Mouse (Mus musculus): ENCODE results near the gene Ino80e. TPM values are rescaled to one million over a fixed set of nuclear protein-coding genes. Genes with fewer than 3 reads are reported as not detected.
"Not testable (repeated sequence)": the region's sequence is repeated elsewhere in the genome, so short reads cannot be mapped to it uniquely, and the experiment has no call there.

Gene Ino80e
- polyA plus RNA-seq (2012; rRNA removed) (84.3 and 89.8 TPM in 2 replicates), polyA plus RNA-seq (2014; fragmentation: Nextera tagmentation; extraction: Ambion mirVana) (86.7 TPM in 2 replicates)

DNA sequence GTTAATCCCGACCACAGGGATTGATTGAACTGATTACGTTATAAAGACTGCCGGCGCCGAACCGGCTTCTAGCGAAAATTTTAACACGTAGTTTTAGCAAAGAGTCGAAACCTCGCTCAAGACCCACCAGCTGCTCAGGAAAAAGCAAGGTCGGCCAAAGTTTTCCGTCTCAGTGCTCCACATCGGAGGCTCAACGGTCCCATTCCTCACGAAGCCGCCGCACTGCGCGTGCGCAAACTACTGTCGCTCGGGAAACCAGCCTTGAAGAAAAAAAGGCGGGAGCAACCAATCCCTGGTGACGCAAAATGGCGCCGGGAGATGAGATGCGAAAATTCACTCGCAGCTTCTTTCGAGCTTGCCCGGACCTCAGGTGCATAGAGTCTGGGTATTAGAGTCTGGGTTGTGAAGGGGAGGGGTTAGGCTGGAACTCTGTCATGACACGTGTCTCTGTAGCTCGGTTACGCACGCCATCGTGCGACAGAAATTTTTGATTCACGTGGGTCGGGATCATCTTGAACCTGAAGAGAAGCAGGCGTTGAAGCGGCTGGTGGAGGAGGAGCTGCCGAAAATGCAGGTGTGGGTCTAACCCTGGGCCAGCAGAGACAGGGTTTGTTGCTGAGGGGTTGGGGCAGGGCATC, at the start of gene Ino80e:
TSS of gene Ino80e (minus strand) at position 231 of the 638 bp plus-strand sequence.
- peak; percentile 57; the same call in 1 of the 2 replicates for TF ChIP-seq POLR2A (IDR thresholded peaks at IDR 0.05; ENCODE audit: borderline replicate concordance, extremely low read depth, insufficient read depth, insufficient read length)
- Histone ChIP-seq H3K27me3 (ENCODE audit: control insufficient read depth, insufficient read depth, low read length) (no peaks in the 10 kb centered on the region), H3K9ac (ENCODE audit: low read depth, low read length, severe bottlenecking) (peak within 1 kb of the TSS; percentile 76), H3K27ac (replicated peaks; ENCODE audit: low read depth, low read length) (peak within 1 kb of the TSS; percentile 79), H3K36me3 (ENCODE audit: control insufficient read depth, insufficient read depth, low read length) (peaks cover 60% of the 10 kb centered on the region), H3K4me3 (replicated peaks; ENCODE audit: low read length) (peak within 1 kb of the TSS; percentile 77), H3K4me1 (ENCODE audit: control insufficient read depth, insufficient read depth, low read length) (peaks cover 19% of the 10 kb centered on the region), H3K4me2 (replicated peaks; ENCODE audit: low read depth, low read length, severe bottlenecking) (peak within 1 kb of the TSS; percentile 91), H3K9me3 (ENCODE audit: control insufficient read depth, low read length) (no peaks in the 10 kb centered on the region)
- ATAC-seq (ENCODE audit: low FRiP score, low read depth): peak; percentile 81
- DNase-seq (ENCODE audit: low spot score): peak; percentile 98
- under 1% methylated on average over 41 of the region's 41 CpGs for WGBS

DNA sequence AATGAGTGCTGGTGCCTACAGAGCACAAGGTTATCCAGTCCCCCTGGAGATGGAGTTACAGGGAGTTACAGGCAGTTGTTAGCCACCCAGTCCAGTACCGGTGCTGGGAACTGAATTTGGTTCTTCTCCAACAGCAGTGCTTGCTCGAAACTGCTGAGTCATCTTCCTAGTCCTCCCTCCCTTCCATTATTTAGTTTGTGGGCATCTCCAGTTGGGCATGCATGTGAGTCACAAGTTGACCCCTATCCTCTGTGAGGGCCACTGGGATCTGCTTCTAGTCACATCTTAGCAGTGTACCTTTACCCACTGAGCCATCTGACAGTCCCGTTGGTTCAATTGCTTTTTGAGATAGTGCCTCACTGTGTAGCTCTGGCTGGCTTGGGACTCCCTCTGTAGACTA, 43.4 kb upstream of the Ino80e start:
- Histone ChIP-seq H3K36me3 (ENCODE audit: control insufficient read depth, insufficient read depth, low read length) (no peaks in the 10 kb centered on the region), H3K9ac (ENCODE audit: low read depth, low read length, severe bottlenecking) (no peak overlapping the region), H3K4me3 (replicated peaks; ENCODE audit: low read length) (no peak overlapping the region), H3K27me3 (ENCODE audit: control insufficient read depth, insufficient read depth, low read length) (no peaks in the 10 kb centered on the region), H3K27ac (replicated peaks; ENCODE audit: low read depth, low read length) (no peak overlapping the region), H3K9me3 (ENCODE audit: control insufficient read depth, low read length) (no peaks in the 10 kb centered on the region), H3K4me2 (replicated peaks; ENCODE audit: low read depth, low read length, severe bottlenecking) (no peak overlapping the region), H3K4me1 (ENCODE audit: control insufficient read depth, insufficient read depth, low read length) (no peaks in the 10 kb centered on the region)
- no peak for TF ChIP-seq POLR2A (IDR thresholded peaks at IDR 0.05; ENCODE audit: borderline replicate concordance, extremely low read depth, insufficient read depth, insufficient read length)
- ATAC-seq (ENCODE audit: low FRiP score, low read depth) (no peak), DNase-seq (ENCODE audit: low spot score) (no peak)
- 70% methylated on average over 3 of the region's 3 CpGs for WGBS

DNA sequence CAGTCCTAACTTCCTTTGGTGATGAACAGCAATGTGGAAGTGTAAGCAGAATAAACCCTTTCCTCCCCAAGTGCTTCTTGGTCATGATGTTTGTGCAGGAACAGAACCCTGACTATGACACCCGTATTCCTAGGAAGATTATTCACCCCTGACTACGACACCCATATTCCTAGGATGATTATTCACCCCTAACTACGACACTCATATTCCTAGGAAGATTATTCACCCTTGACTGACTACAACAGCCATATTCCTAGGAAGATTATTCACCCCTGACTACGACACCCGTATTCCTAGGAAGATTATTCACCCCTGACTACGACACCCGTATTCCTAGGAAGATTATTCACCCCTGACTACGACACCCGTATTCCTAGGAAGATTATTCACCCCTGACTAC, 37.6 kb upstream of the Ino80e start:
- H3K9ac ChIP-seq (ENCODE audit: low read depth, low read length, severe bottlenecking); ATAC-seq (ENCODE audit: low FRiP score, low read depth); H3K27ac ChIP-seq (replicated peaks; ENCODE audit: low read depth, low read length); H3K27me3 ChIP-seq (ENCODE audit: control insufficient read depth, insufficient read depth, low read length); H3K4me2 ChIP-seq (replicated peaks; ENCODE audit: low read depth, low read length, severe bottlenecking); H3K9me3 ChIP-seq (ENCODE audit: control insufficient read depth, low read length); DNase-seq (ENCODE audit: low spot score); H3K36me3 ChIP-seq (ENCODE audit: control insufficient read depth, insufficient read depth, low read length); H3K4me3 ChIP-seq (replicated peaks; ENCODE audit: low read length): not testable (repeated sequence)
- WGBS: 94% methylated on average over 6 of the region's 9 CpGs
- H3K4me1 ChIP-seq (ENCODE audit: control insufficient read depth, insufficient read depth, low read length): peaks cover 11% of the 10 kb centered on the region

DNA sequence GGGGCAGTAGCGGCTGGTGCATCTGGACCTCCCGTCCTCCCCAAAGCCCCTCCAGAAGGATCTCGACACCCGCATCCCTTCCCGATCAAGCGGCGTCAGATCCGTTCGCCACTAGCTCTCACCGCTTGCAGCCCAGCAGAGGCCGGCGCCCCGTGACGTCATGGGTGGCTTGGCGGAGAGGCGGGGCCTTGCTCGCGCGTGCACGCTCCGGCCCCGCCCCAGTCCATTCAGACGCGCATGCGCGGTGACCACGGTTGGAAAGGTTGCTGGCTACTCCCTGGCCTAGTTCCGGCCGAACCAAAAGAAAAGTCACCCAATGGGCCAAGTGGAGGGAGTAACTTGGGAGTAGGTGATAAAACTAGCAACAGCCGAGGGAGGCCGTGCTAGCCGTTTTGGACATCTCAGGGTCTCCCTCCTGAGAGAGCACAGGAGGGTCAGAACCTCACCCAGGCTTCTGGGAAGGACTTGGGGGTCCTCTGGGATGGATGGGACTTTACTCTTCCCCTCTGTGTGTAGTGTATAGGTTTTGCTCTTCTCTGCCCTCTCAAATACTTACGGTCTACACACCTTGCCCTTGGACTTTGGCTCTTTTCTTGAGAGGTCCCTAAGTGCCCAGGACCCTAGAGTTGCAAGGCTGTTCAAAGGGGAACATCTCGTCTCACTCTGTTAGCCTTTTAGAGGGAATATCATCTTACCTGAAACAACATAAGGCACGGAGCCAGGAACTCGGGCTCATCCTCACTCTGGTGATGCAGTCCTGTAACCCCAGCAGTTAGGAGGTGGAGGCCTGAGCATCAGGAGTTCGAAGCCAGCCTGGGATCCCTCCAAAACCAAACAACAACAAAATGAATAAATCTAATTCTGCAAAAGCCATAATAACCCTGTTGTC, 36.2 kb upstream of the Ino80e start:
- Histone ChIP-seq H3K27ac (replicated peaks; ENCODE audit: low read depth, low read length) (peak overlapping the region; percentile 45), H3K27me3 (ENCODE audit: control insufficient read depth, insufficient read depth, low read length) (no peaks in the 10 kb centered on the region), H3K4me2 (replicated peaks; ENCODE audit: low read depth, low read length, severe bottlenecking) (peak overlapping the region; percentile 68), H3K9me3 (ENCODE audit: control insufficient read depth, low read length) (no peaks in the 10 kb centered on the region), H3K9ac (ENCODE audit: low read depth, low read length, severe bottlenecking) (peak overlapping the region; percentile 67), H3K36me3 (ENCODE audit: control insufficient read depth, insufficient read depth, low read length) (no peaks in the 10 kb centered on the region), H3K4me1 (ENCODE audit: control insufficient read depth, insufficient read depth, low read length) (peaks cover 11% of the 10 kb centered on the region), H3K4me3 (replicated peaks; ENCODE audit: low read length) (peak overlapping the region; percentile 57)
- DNase-seq (ENCODE audit: low spot score) (peak; percentile 91), ATAC-seq (ENCODE audit: low FRiP score, low read depth) (peak; percentile 97)
- peak; percentile 70; the same call in 1 of the 2 replicates for TF ChIP-seq POLR2A (IDR thresholded peaks at IDR 0.05; ENCODE audit: borderline replicate concordance, extremely low read depth, insufficient read depth, insufficient read length)
- 13% methylated on average over 32 of the region's 37 CpGs for WGBS

DNA sequence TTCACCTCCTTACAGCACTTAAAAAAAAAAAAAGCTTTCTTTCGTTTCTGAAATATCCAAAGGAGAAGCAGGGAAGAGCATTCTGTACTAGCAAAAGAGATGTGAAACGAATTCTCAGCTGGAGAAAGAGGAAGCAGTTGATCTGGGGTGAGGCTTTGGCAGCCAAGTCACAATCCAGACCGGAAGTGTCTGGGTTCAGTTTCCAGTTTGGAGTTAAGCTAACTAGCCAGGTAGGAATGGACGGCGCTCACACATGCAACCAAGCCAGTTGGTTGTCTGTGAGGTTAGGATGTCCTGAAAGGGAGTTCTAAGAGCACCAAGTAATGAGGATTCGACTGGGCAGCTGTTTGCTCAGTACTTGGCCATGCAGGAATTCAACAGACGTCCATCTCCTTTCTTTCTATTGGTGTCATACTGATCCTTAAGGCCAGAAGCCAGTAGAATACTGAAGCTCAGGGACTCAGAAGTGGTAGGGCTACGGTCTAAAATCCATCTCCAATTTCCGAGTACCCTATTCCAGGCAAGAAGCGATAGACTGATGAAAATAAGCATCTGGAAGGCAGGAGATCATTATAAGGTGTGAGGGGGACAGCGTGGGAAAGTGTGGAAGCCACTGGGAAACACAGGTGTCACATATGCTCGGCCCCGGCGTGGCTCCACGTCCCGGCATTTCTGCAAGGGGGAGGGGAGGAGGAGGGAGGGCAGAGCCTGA, 35.4 kb upstream of the Ino80e start:
- Histone ChIP-seq H3K9ac (ENCODE audit: low read depth, low read length, severe bottlenecking) (peak overlapping the region; percentile 67), H3K27me3 (ENCODE audit: control insufficient read depth, insufficient read depth, low read length) (no peaks in the 10 kb centered on the region), H3K9me3 (ENCODE audit: control insufficient read depth, low read length) (no peaks in the 10 kb centered on the region), H3K27ac (replicated peaks; ENCODE audit: low read depth, low read length) (peak overlapping the region; percentile 45), H3K4me1 (ENCODE audit: control insufficient read depth, insufficient read depth, low read length) (peaks cover 11% of the 10 kb centered on the region), H3K4me2 (replicated peaks; ENCODE audit: low read depth, low read length, severe bottlenecking) (peak overlapping the region; percentile 68), H3K36me3 (ENCODE audit: control insufficient read depth, insufficient read depth, low read length) (no peaks in the 10 kb centered on the region), H3K4me3 (replicated peaks; ENCODE audit: low read length) (peak overlapping the region; percentile 57)
- WGBS: 22% methylated on average over 16 of the region's 16 CpGs
- TF ChIP-seq POLR2A (IDR thresholded peaks at IDR 0.05; ENCODE audit: borderline replicate concordance, extremely low read depth, insufficient read depth, insufficient read length): no peak
- DNase-seq (ENCODE audit: low spot score): no peak
- peak; percentile 76 for ATAC-seq (ENCODE audit: low FRiP score, low read depth)

Measured in limb, embryonic 14.5 days (tissue).